Mouse (Mus musculus) megakaryocyte, embryonic 14.5 days (primary cell): Measurements from ENCODE around the gene Dupd1. TPM values are rescaled to one million over a fixed set of nuclear protein-coding genes. Genes with fewer than 3 reads are reported as not detected.

Experiments
- H3K27me3 ChIP-seq: replicated peaks from 2 replicates; pipeline ENCODE3; 2012; ENCODE audit warnings: inconsistent platforms
- H3K36me3 ChIP-seq: replicated peaks from 2 replicates; pipeline ENCODE3; 2012; ENCODE audit warnings: low read length, inconsistent platforms, mixed read lengths
- H3K4me1 ChIP-seq: 2 replicates; pipeline ENCODE4 v1.6.1; 2012; ENCODE audit warnings: inconsistent platforms
- H3K4me3 ChIP-seq: replicated peaks from 2 replicates; pipeline ENCODE3; 2012; ENCODE audit warnings: moderate library complexity, mild to moderate bottlenecking, inconsistent platforms
- H3K9me3 ChIP-seq: 2 replicates; pipeline ENCODE4 v1.6.1; 2012; ENCODE audit warnings: inconsistent platforms
- FLI1 ChIP-seq: IDR thresholded peaks from 2 replicates; pipeline ENCODE4 v1.6.1; 2012; ENCODE audit warnings: low read length, inconsistent platforms, mixed read lengths
- GATA1 ChIP-seq: IDR thresholded peaks from 3 replicates; pipeline ENCODE4 v1.6.1; 2012; ENCODE audit warnings: mixed read lengths, low read length, inconsistent platforms, borderline replicate concordance
- polyA plus RNA-seq: library from polyadenylated mRNA; stranded (reverse); fragments of >175 nt; gene quantifications from 2 replicates; pipeline ENCODE4 v1.2.3, GENCODE M21; 2012; ENCODE audit warnings: low replicate concordance; ENCODE audit not compliant: insufficient read depth

The Dupd1 gene
- not detected in 2 replicates for polyA plus RNA-seq

- TF ChIP-seq GATA1 (no peak), FLI1 (no peak)
- peaks cover 10% of the 10 kb centered on the region for H3K4me1 ChIP-seq
- H3K9me3 ChIP-seq, result no peaks in the 10 kb centered on the region
- no peak within 1 kb of the TSS for H3K4me3 ChIP-seq
- H3K36me3 ChIP-seq, result no peaks in the 10 kb centered on the region
- H3K27me3 ChIP-seq, result peaks cover 46% of the 10 kb centered on the region
Measured at GRCm38 (mm10) chr14:21714486-21714885, at the start of gene Dupd1. Gene Dupd1, minus strand, starts transcription at chr14:21714576.

GRCm38 (mm10) chr14:21763736-21764135 lies 49.4 kb upstream of the Dupd1 start:
- Histone ChIP-seq H3K36me3 (no peaks in the 10 kb centered on the region), H3K4me3 (no peak overlapping the region), H3K27me3 (no peaks in the 10 kb centered on the region), H3K9me3 (no peaks in the 10 kb centered on the region), H3K4me1 (peaks cover 22% of the 10 kb centered on the region)
- no peak for TF ChIP-seq GATA1
- no peak for TF ChIP-seq FLI1

- TF ChIP-seq GATA1, result no peak
- TF ChIP-seq FLI1, result no peak
- H3K4me1 ChIP-seq, result peaks cover 22% of the 10 kb centered on the region
Measured at GRCm38 (mm10) chr14:21761560-21761959, 47.2 kb upstream of the Dupd1 start.

GRCm38 (mm10) chr14:21753367-21753766 lies 39.0 kb upstream of the Dupd1 start:
- no peak for TF ChIP-seq GATA1
- TF ChIP-seq FLI1, result no peak
- no peaks in the 10 kb centered on the region for H3K9me3 ChIP-seq
- H3K36me3 ChIP-seq, result no peaks in the 10 kb centered on the region
- no peak overlapping the region for H3K4me3 ChIP-seq
- H3K4me1 ChIP-seq, result peaks cover 30% of the 10 kb centered on the region
- H3K27me3 ChIP-seq, result no peaks in the 10 kb centered on the region

More at GRCm38 (mm10) chr14:21761560-21761959, 47.2 kb upstream of the Dupd1 start:
- H3K36me3 ChIP-seq, result no peaks in the 10 kb centered on the region
- no peaks in the 10 kb centered on the region for H3K9me3 ChIP-seq
- no peaks in the 10 kb centered on the region for H3K27me3 ChIP-seq
- no peak overlapping the region for H3K4me3 ChIP-seq

GRCm38 (mm10) chr14:21752411-21752810 lies 38.0 kb upstream of the Dupd1 start:
- no peaks in the 10 kb centered on the region for H3K27me3 ChIP-seq
- peaks cover 35% of the 10 kb centered on the region for H3K4me1 ChIP-seq
- no peaks in the 10 kb centered on the region for H3K36me3 ChIP-seq
- no peaks in the 10 kb centered on the region for H3K9me3 ChIP-seq
- TF ChIP-seq GATA1 (no peak), FLI1 (no peak)
- no peak overlapping the region for H3K4me3 ChIP-seq

GRCm38 (mm10) chr14:21750881-21751542 lies 36.6 kb upstream of the Dupd1 start, which contains the start of gene Dusp13:
Gene Dusp13, minus strand, starts transcription at chr14:21751181.
- Histone ChIP-seq H3K4me1 (peaks cover 48% of the 10 kb centered on the region), H3K9me3 (no peaks in the 10 kb centered on the region), H3K4me3 (peak within 1 kb of the TSS; percentile 95), H3K27me3 (peaks cover 8% of the 10 kb centered on the region), H3K36me3 (no peaks in the 10 kb centered on the region)
- TF ChIP-seq FLI1 (no peak), GATA1 (no peak)

- H3K4me1 ChIP-seq, result peaks cover 52% of the 10 kb centered on the region
- H3K9me3 ChIP-seq, result no peaks in the 10 kb centered on the region
- H3K36me3 ChIP-seq, result no peaks in the 10 kb centered on the region
- no peak for TF ChIP-seq FLI1
- TF ChIP-seq GATA1, result no peak
- peak within 1 kb of the TSS; percentile 95 for H3K4me3 ChIP-seq
- H3K27me3 ChIP-seq, result peaks cover 9% of the 10 kb centered on the region
Measured at GRCm38 (mm10) chr14:21750008-21750880, 35.9 kb upstream of the Dupd1 start, which contains the start of gene Samd8. Gene Samd8, plus strand, starts transcription at chr14:21750531.

GRCm38 (mm10) chr14:21748142-21748870 lies 33.9 kb upstream of the Dupd1 start:
- peaks cover 16% of the 10 kb centered on the region for H3K27me3 ChIP-seq
- no peaks in the 10 kb centered on the region for H3K36me3 ChIP-seq
- H3K9me3 ChIP-seq, result no peaks in the 10 kb centered on the region
- peak overlapping the region; percentile 74 for H3K4me3 ChIP-seq
- TF ChIP-seq GATA1 (no peak), FLI1 (no peak)
- peaks cover 60% of the 10 kb centered on the region for H3K4me1 ChIP-seq

- Histone ChIP-seq H3K4me1 (peaks cover 60% of the 10 kb centered on the region), H3K4me3 (peak overlapping the region; percentile 74)
Measured at GRCm38 (mm10) chr14:21747436-21748141, 33.2 kb upstream of the Dupd1 start.

More at GRCm38 (mm10) chr14:21747436-21748141, 33.2 kb upstream of the Dupd1 start:
- H3K9me3 ChIP-seq, result no peaks in the 10 kb centered on the region
- no peak for TF ChIP-seq FLI1
- TF ChIP-seq GATA1, result no peak
- H3K27me3 ChIP-seq, result peaks cover 19% of the 10 kb centered on the region
- H3K36me3 ChIP-seq, result no peaks in the 10 kb centered on the region
